Mouse (Mus musculus): ENCODE data around the gene Prdm13.

The Prdm13 gene

GRCm38 (mm10) chr4:21678101-21678974 lies 7.4 kb downstream of the Prdm13 start:
- DNase-seq (ENCODE audit: extremely low spot score, low spot score), result peak; percentile 72

- DNase-seq (ENCODE audit: extremely low spot score, low spot score), result no peak
Measured at GRCm38 (mm10) chr4:21674691-21675090, 11.1 kb downstream of the Prdm13 start.

- peak; percentile 41 for DNase-seq (ENCODE audit: extremely low spot score, low spot score)
Measured at GRCm38 (mm10) chr4:21674042-21674441, 11.7 kb downstream of the Prdm13 start.

GRCm38 (mm10) chr4:21665961-21666360 lies 19.8 kb downstream of the Prdm13 start:
- no peak for DNase-seq (ENCODE audit: extremely low spot score, low spot score)

GRCm38 (mm10) chr4:21658184-21658583 lies 27.6 kb downstream of the Prdm13 start:
- DNase-seq (ENCODE audit: extremely low spot score, low spot score), result no peak

GRCm38 (mm10) chr4:21629275-21629583 lies 56.5 kb downstream of the Prdm13 start:
- no peak for DNase-seq (ENCODE audit: extremely low spot score, low spot score)

DNA sequence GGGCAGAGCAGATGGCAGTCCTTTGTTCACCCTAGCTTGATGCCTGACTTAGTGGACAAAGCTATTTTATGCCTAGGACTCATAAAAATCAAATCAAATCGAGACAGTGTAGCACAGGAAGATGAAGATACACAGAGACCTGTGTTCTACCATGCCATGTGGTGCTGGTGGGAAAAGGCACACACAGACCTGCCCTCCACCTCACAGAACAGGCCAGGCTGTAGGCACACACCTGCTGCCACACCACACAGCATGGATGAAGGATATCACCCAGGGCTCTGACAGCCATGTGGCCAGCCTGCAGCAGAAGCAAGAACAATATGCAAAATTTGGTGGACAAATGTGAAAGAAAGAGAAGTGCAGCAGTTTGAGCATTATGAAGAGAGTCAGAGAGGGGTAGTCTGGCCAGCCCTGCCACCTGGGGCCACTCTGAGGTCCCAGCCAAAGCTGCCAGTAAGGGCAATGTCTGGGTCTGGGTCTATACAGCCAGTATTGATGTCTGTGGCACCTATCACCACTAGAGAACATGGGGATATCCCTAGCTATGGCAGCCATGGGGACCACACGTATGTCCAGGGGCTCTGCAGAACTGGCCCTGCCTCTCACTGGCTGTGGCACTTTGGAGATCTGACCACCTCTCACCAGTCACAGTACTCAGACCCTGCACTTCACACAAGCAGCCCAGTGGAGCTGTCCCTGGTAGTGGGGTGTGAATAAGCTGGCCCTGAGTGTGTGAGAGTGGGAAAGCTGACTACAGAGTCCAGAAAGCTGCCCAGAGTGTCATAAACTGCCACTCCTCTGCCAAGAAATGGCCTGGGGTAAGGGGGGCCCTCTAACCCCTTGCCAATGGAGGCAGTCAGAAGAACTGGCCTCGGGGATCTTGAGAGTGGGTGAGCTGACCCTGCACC lies 57.1 kb downstream of the Prdm13 start:
- no peak for DNase-seq (ENCODE audit: extremely low spot score, low spot score)
